ENCODE assay signal across 19 mouse cellular contexts in genomic region chr5:108602537-108602936, GRCm38 (mm10). TPM values are rescaled to one million over a fixed set of nuclear protein-coding genes. Genes with fewer than 3 reads are reported as not detected.
A peak's percentile ranks its signal among the peaks of the same experiment; 100 is the strongest.
DNase-seq lines count a peak whose midpoint lies in the region; ATAC-seq lines count a peak whose summit lies in the region.
"Had no signal": no experiment of that assay in that cellular context is flagged by ENCODE, and none has a peak within 500 bp of the region (broad histone marks: within the 10 kb centered on the region; RNA-seq: fewer than 3 reads in every experiment).

No protein-coding gene starts in this region.

- 0 out of 2 replicates have a peak, but pooled peaks have one; percentile 35 for ATAC-seq in megakaryocyte, adult 5-6 weeks (ENCODE audit: poor library complexity, severe bottlenecking)
- ATAC-seq: forebrain, embryonic 15.5 days; hindbrain, postnatal 0 days had no signal

- peak; percentile 19 to 30 for DNase-seq in frontal cortex, postnatal 36 days (ENCODE audit: low spot score in 2 of 2)
- DNase-seq in frontal cortex, postnatal 14 days (ENCODE audit: low spot score in 2 of 2) = no peak
- peak; percentile 46 for DNase-seq in right cerebral cortex, adult 18-20 months
- DNase-seq in right cerebral cortex, postnatal 14 days = no peak
- peak; percentile 59 for DNase-seq in brain, adult 2 months (ENCODE audit: low read depth, low spot score)
- no peak for DNase-seq in cerebellum, adult 18-20 months
- DNase-seq in thymus, adult 18-20 months = no peak
- DNase-seq: adrenal gland, adult 8-10 months; adrenal gland, postnatal 36 days; cerebellum, adult 11 months; cerebellum, adult 9-10 months; cerebellum, postnatal 36 days; gastrocnemius, postnatal 14 days; heart, adult 2 months; heart, postnatal 14 days had no signal

RNA-seq across cellular contexts. Expression of gene Gak, which starts 27.0 kb away (rescaled TPM):
- 78.9 and 80.8 TPM in 2 replicates for total RNA-seq in megakaryocyte, adult 5-6 weeks (2015)
- total RNA-seq in megakaryocyte, adult 5-6 weeks (2017) = 110 and 120 TPM in 2 replicates

RNA-seq across cellular contexts. Expression of gene Tmem175, which starts 27.0 kb away (rescaled TPM):
- 18.7 and 21.5 TPM in 2 replicates for total RNA-seq in megakaryocyte, adult 5-6 weeks (2015)
- 8.7 and 11.7 TPM in 2 replicates for total RNA-seq in megakaryocyte, adult 5-6 weeks (2017)

RNA-seq across cellular contexts. Expression of gene Cplx1, which starts 52.7 kb away (rescaled TPM):
- 0.34 TPM in 1 of 2 replicates, not detected in the other for total RNA-seq in megakaryocyte, adult 5-6 weeks (2015)
- not detected in 2 replicates for total RNA-seq in megakaryocyte, adult 5-6 weeks (2017)
- total RNA-seq: hematopoietic stem cell, adult 5-6 weeks had no signal

RNA-seq across cellular contexts. Expression of gene Idua, which starts 57.6 kb away (rescaled TPM):
- 14.0 and 17.4 TPM in 2 replicates for total RNA-seq in megakaryocyte, adult 5-6 weeks (2015)
- total RNA-seq in megakaryocyte, adult 5-6 weeks (2017) = 6.3 and 9.9 TPM in 2 replicates

Comparison
In these comparisons a context has a peak if more than half of its experiments do, and no peak if none do; other contexts are left out.
1. DNase-seq: peak in frontal cortex, postnatal 36 days (2 of 2), right cerebral cortex, adult 18-20 months (single experiment) and brain, adult 2 months (single experiment); none in frontal cortex, postnatal 14 days (0 of 2), right cerebral cortex, postnatal 14 days (single experiment), cerebellum, adult 18-20 months (0 of 2) and thymus, adult 18-20 months (0 of 2).